Mouse (Mus musculus) lung, postnatal 0 days (tissue): ENCODE results near the gene Klhl32.

ENCODE experiments used
- CTCF ChIP-seq: IDR thresholded peaks from 2 replicates; pipeline ENCODE4 v1.5.1; 2016; ENCODE audit warnings: antibody characterized with exemption, mild to moderate bottlenecking
- EP300 ChIP-seq: IDR thresholded peaks from 2 replicates; pipeline ENCODE4 v1.6.1; 2016; ENCODE audit warnings: antibody characterized with exemption, mild to moderate bottlenecking, control low read depth

DNA sequence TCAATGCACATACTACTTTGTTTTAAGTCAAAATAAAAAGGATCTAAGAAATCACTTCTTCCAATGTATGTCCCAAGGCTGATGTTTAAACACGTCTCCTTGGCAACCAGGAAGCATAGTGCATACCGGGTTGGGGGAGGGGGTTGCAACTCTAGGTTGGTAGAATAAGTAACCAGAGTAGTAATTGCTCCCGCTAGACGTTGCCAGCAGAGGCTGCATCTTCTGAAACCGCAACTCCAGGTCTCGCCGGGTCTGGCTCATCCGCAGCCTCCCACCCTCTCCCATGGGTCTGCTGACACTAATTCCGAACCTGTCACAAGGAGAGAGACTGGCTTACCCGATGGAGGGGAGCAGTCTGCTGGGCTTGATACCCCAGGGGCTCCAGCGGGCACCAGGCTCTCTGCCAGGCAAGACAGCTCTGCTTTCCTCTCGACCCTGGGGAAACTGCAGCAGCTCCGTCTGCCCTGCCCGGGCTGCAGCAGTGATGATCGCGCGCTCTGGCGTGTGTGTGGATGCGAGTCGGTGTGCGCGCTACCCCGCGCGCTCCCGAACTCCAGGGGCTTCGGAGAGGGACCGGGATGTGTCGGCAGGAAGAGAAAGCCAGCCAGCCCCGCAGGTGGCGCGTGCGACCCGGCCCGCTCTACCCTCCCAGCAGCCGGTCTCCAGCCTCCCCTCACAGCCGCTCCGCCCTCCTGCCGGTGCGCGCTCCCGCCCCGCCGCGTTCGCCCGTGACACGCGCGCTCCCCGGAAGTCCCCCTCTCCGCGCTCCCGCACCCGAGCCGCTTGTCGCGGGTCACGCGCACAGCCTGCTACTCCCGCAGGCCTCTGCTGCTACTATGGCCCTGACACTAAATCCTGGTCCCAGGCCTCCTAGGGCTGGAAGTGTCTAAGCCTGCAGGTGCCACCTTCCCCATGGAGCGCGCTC is at the start of gene Klhl32:
- no peak for TF ChIP-seq EP300
- TF ChIP-seq CTCF = no peak
